Mouse (Mus musculus): ENCODE measurements around the gene Syn2. TPM values are rescaled to one million over a fixed set of nuclear protein-coding genes. Genes with fewer than 3 reads are reported as not detected.

The Syn2 gene
- polyA plus RNA-seq, 1 experiment from 2014 or later = 8.2 TPM

- WGBS = 88% methylated on average over 3 of the region's 3 CpGs
- Histone ChIP-seq H3K4me1 (ENCODE audit: control insufficient read depth, insufficient read depth, low read length) (no peaks in the 10 kb centered on the region), H3K27me3 (ENCODE audit: control insufficient read depth, insufficient read depth, low read length) (no peaks in the 10 kb centered on the region), H3K9me3 (ENCODE audit: control insufficient read depth, low read length) (no peaks in the 10 kb centered on the region), H3K36me3 (ENCODE audit: control insufficient read depth, insufficient read depth, low read length) (no peaks in the 10 kb centered on the region), H3K4me2 (ENCODE audit: low read depth) (no peak overlapping the region), H3K9ac (ENCODE audit: low read length) (no peak overlapping the region), H3K4me3 (ENCODE audit: low read depth, low read length) (no peak overlapping the region), H3K27ac (ENCODE audit: low read depth, low read length) (no peak overlapping the region)
- DNase-seq (ENCODE audit: low spot score) = no peak
- ATAC-seq (ENCODE audit: insufficient read depth, low FRiP score, low TSS enrichment) = no peak
Measured at GRCm38 (mm10) chr6:115245500-115246058, 110.9 kb downstream of the Syn2 start.

DNA sequence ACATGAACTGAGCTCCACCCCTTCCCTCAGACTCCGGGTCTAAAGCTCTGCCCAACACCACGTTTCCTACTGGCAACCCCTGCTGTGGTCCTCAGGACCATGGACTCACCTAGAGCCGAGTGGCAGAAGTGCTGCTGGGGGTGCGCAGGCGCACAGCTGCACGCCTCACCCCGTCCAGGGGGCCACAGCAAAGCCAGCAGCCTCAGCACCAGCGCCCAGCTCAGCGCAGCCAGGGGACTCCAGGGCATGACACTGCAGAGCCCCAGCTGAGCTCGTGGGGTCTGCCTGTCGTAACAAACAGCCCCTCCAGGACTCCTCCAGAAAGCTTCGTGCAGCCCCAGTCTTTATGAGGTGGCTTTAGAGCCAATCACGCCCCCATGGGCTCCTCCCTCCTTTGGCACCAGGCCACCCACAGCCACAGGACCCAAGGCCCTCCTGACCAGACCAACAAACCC, 116.9 kb downstream of the Syn2 start:
- H3K36me3 ChIP-seq (ENCODE audit: control insufficient read depth, insufficient read depth, low read length) = no peaks in the 10 kb centered on the region
- no peaks in the 10 kb centered on the region for H3K27me3 ChIP-seq (ENCODE audit: control insufficient read depth, insufficient read depth, low read length)
- no peak overlapping the region for H3K27ac ChIP-seq (ENCODE audit: low read depth, low read length)
- H3K4me2 ChIP-seq (ENCODE audit: low read depth) = peak overlapping the region; percentile 24; the same call in 1 of the 2 replicates
- peaks cover 5% of the 10 kb centered on the region; the same call in 1 of the 2 replicates for H3K4me1 ChIP-seq (ENCODE audit: control insufficient read depth, insufficient read depth, low read length)
- no peaks in the 10 kb centered on the region for H3K9me3 ChIP-seq (ENCODE audit: control insufficient read depth, low read length)
- H3K9ac ChIP-seq (ENCODE audit: low read length) = no peak overlapping the region
- DNase-seq (ENCODE audit: low spot score) (peak; percentile 22), ATAC-seq (ENCODE audit: insufficient read depth, low FRiP score, low TSS enrichment) (0 out of 2 replicates have a peak, but pooled peaks have one; percentile 27)
- no peak overlapping the region for H3K4me3 ChIP-seq (ENCODE audit: low read depth, low read length)
- 3% methylated on average over 13 of the region's 13 CpGs for whole genome bisulfite sequencing

GRCm38 (mm10) chr6:115252099-115252873, 117.6 kb downstream of the Syn2 start, which contains the start of gene Timp4:
Gene Timp4 (minus strand): TSS chr6:115252205.
- no peak for DNase-seq (ENCODE audit: low spot score)
- no peak within 1 kb of the TSS for H3K9ac ChIP-seq (ENCODE audit: low read length)
- no peak within 1 kb of the TSS for H3K4me3 ChIP-seq (ENCODE audit: low read depth, low read length)

GRCm38 (mm10) chr6:115255171-115255570, 120.5 kb downstream of the Syn2 start:
- H3K4me1 ChIP-seq (ENCODE audit: control insufficient read depth, insufficient read depth, low read length) = peaks cover 5% of the 10 kb centered on the region; the same call in 1 of the 2 replicates
- DNase-seq (ENCODE audit: low spot score) (no peak), ATAC-seq (ENCODE audit: insufficient read depth, low FRiP score, low TSS enrichment) (no peak)
- no peak overlapping the region for H3K4me3 ChIP-seq (ENCODE audit: low read depth, low read length)
- no peaks in the 10 kb centered on the region for H3K36me3 ChIP-seq (ENCODE audit: control insufficient read depth, insufficient read depth, low read length)
- no peak overlapping the region for H3K4me2 ChIP-seq (ENCODE audit: low read depth)
- no peak overlapping the region for H3K27ac ChIP-seq (ENCODE audit: low read depth, low read length)
- 83% methylated on average over 3 of the region's 3 CpGs for WGBS
- H3K27me3 ChIP-seq (ENCODE audit: control insufficient read depth, insufficient read depth, low read length) = no peaks in the 10 kb centered on the region
- H3K9me3 ChIP-seq (ENCODE audit: control insufficient read depth, low read length) = no peaks in the 10 kb centered on the region
- no peak overlapping the region for H3K9ac ChIP-seq (ENCODE audit: low read length)

More at GRCm38 (mm10) chr6:115252099-115252873, 117.6 kb downstream of the Syn2 start, which contains the start of gene Timp4:
- Histone ChIP-seq H3K4me1 (ENCODE audit: control insufficient read depth, insufficient read depth, low read length) (peaks cover 5% of the 10 kb centered on the region; the same call in 1 of the 2 replicates), H3K27me3 (ENCODE audit: control insufficient read depth, insufficient read depth, low read length) (no peaks in the 10 kb centered on the region), H3K27ac (ENCODE audit: low read depth, low read length) (no peak within 1 kb of the TSS), H3K4me2 (ENCODE audit: low read depth) (peak within 1 kb of the TSS; percentile 24; the same call in 1 of the 2 replicates), H3K9me3 (ENCODE audit: control insufficient read depth, low read length) (no peaks in the 10 kb centered on the region), H3K36me3 (ENCODE audit: control insufficient read depth, insufficient read depth, low read length) (no peaks in the 10 kb centered on the region)
- no peak for ATAC-seq (ENCODE audit: insufficient read depth, low FRiP score, low TSS enrichment)
- WGBS = 21% methylated on average over 8 of the region's 10 CpGs

- no peaks in the 10 kb centered on the region for H3K9me3 ChIP-seq (ENCODE audit: control insufficient read depth, low read length)
- DNase-seq (ENCODE audit: low spot score) = no peak
- H3K4me3 ChIP-seq (ENCODE audit: low read depth, low read length) = no peak overlapping the region
- no peak overlapping the region for H3K27ac ChIP-seq (ENCODE audit: low read depth, low read length)
- 92% methylated on average over 3 of the region's 3 CpGs for WGBS
- H3K4me2 ChIP-seq (ENCODE audit: low read depth) = no peak overlapping the region
- H3K4me1 ChIP-seq (ENCODE audit: control insufficient read depth, insufficient read depth, low read length) = no peaks in the 10 kb centered on the region
- ATAC-seq (ENCODE audit: insufficient read depth, low FRiP score, low TSS enrichment) = no peak
- no peaks in the 10 kb centered on the region for H3K36me3 ChIP-seq (ENCODE audit: control insufficient read depth, insufficient read depth, low read length)
- H3K9ac ChIP-seq (ENCODE audit: low read length) = no peak overlapping the region
- H3K27me3 ChIP-seq (ENCODE audit: control insufficient read depth, insufficient read depth, low read length) = no peaks in the 10 kb centered on the region
Measured at GRCm38 (mm10) chr6:115260507-115260906, 125.8 kb downstream of the Syn2 start.

DNA sequence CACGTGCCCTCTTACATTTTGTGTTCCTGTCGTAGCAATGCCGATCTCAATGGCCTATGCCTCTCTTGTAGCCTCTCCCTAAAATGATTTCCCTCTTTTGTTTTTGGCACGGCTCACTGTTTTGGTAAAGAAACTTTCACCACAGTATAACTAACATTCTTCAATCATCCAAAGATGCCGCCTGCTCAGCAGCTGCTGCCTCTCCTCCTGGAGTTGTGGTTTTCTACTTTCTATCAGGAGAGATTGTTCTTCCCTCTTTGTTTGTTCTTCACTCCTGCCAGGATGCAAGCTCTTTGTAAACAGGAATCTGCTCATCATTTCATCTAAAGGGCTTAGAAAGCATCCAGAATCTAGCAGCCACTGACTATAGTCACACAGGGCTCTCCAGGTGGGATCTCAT, 132.1 kb downstream of the Syn2 start:
- no peak overlapping the region for H3K4me2 ChIP-seq (ENCODE audit: low read depth)
- H3K9ac ChIP-seq (ENCODE audit: low read length) = no peak overlapping the region
- DNase-seq (ENCODE audit: low spot score) = no peak
- no peak overlapping the region for H3K27ac ChIP-seq (ENCODE audit: low read depth, low read length)
- H3K36me3 ChIP-seq (ENCODE audit: control insufficient read depth, insufficient read depth, low read length) = no peaks in the 10 kb centered on the region
- H3K9me3 ChIP-seq (ENCODE audit: control insufficient read depth, low read length) = no peaks in the 10 kb centered on the region
- ATAC-seq (ENCODE audit: insufficient read depth, low FRiP score, low TSS enrichment) = no peak
- no peak overlapping the region for H3K4me3 ChIP-seq (ENCODE audit: low read depth, low read length)
- H3K27me3 ChIP-seq (ENCODE audit: control insufficient read depth, insufficient read depth, low read length) = no peaks in the 10 kb centered on the region
- WGBS = 87% methylated on average over 5 of the region's 5 CpGs
- no peaks in the 10 kb centered on the region for H3K4me1 ChIP-seq (ENCODE audit: control insufficient read depth, insufficient read depth, low read length)

- no peak overlapping the region for H3K27ac ChIP-seq (ENCODE audit: low read depth, low read length)
- WGBS = 52% methylated on average over 2 of the region's 2 CpGs
- H3K9me3 ChIP-seq (ENCODE audit: control insufficient read depth, low read length) = no peaks in the 10 kb centered on the region
- no peak overlapping the region for H3K9ac ChIP-seq (ENCODE audit: low read length)
- no peaks in the 10 kb centered on the region for H3K27me3 ChIP-seq (ENCODE audit: control insufficient read depth, insufficient read depth, low read length)
- no peak overlapping the region for H3K4me2 ChIP-seq (ENCODE audit: low read depth)
- H3K36me3 ChIP-seq (ENCODE audit: control insufficient read depth, insufficient read depth, low read length) = no peaks in the 10 kb centered on the region
- ATAC-seq (ENCODE audit: insufficient read depth, low FRiP score, low TSS enrichment) (no peak), DNase-seq (ENCODE audit: low spot score) (peak; percentile 74)
- H3K4me1 ChIP-seq (ENCODE audit: control insufficient read depth, insufficient read depth, low read length) = no peaks in the 10 kb centered on the region
- no peak overlapping the region for H3K4me3 ChIP-seq (ENCODE audit: low read depth, low read length)
Measured at GRCm38 (mm10) chr6:115267916-115268315, 133.2 kb downstream of the Syn2 start.

- ATAC-seq (ENCODE audit: insufficient read depth, low FRiP score, low TSS enrichment) (no peak), DNase-seq (ENCODE audit: low spot score) (no peak)
- Histone ChIP-seq H3K27ac (ENCODE audit: low read depth, low read length) (no peak overlapping the region), H3K9me3 (ENCODE audit: control insufficient read depth, low read length) (no peaks in the 10 kb centered on the region), H3K27me3 (ENCODE audit: control insufficient read depth, insufficient read depth, low read length) (no peaks in the 10 kb centered on the region), H3K9ac (ENCODE audit: low read length) (no peak overlapping the region), H3K4me2 (ENCODE audit: low read depth) (no peak overlapping the region), H3K36me3 (ENCODE audit: control insufficient read depth, insufficient read depth, low read length) (no peaks in the 10 kb centered on the region), H3K4me1 (ENCODE audit: control insufficient read depth, insufficient read depth, low read length) (no peaks in the 10 kb centered on the region), H3K4me3 (ENCODE audit: low read depth, low read length) (no peak overlapping the region)
- 90% methylated on average over 10 of the region's 10 CpGs for WGBS
Measured at GRCm38 (mm10) chr6:115268551-115269385, 134.1 kb downstream of the Syn2 start.
